Mouse (Mus musculus) hindbrain, embryonic 14.5 days (tissue): ENCODE results near the gene Ccdc183. TPM values are rescaled to one million over a fixed set of nuclear protein-coding genes. Genes with fewer than 3 reads are reported as not detected.

Experiments
- ATAC-seq: fragments of 200-750 bp; cut with Nextera tagmentation; 2 replicates; pipeline ENCODE4 v1.8.0; 2017; ENCODE audit warnings: moderate number of reproducible peaks, mild to moderate bottlenecking, moderate TSS enrichment, moderate library complexity; ENCODE audit not compliant: low FRiP score
- DNase-seq: peaks from one replicate; pipeline ENCODE4 v3.0.0-alpha.2; 2015; ENCODE audit warnings: low spot score
- H3K27ac ChIP-seq: fragments of 300-500 bp; sonication (generic); 2 replicates; pipeline ENCODE4 v1.5.1; 2014; ENCODE audit warnings: mild to moderate bottlenecking, moderate library complexity
- H3K27me3 ChIP-seq: fragments of 300-500 bp; sonication (generic); 2 replicates; pipeline ENCODE4 v1.6.1; 2014; ENCODE audit warnings: mild to moderate bottlenecking, low read length, mixed read lengths; ENCODE audit not compliant: control insufficient read depth, insufficient read depth
- H3K36me3 ChIP-seq: fragments of 300-500 bp; sonication (generic); replicated peaks from 2 replicates; pipeline ENCODE4 v1.6.1; 2014; ENCODE audit not compliant: control insufficient read depth, insufficient read depth
- H3K4me1 ChIP-seq: fragments of 300-500 bp; sonication (generic); replicated peaks from 2 replicates; pipeline ENCODE4 v1.6.1; 2014; ENCODE audit warnings: antibody characterized with exemption, low read length, mixed read lengths; ENCODE audit not compliant: control insufficient read depth, insufficient read depth
- H3K4me2 ChIP-seq: fragments of 300-500 bp; sonication (generic); replicated peaks from 2 replicates; pipeline ENCODE4 v1.6.1; 2014; ENCODE audit warnings: mild to moderate bottlenecking, moderate library complexity
- H3K4me3 ChIP-seq: fragments of 300-500 bp; sonication (generic); replicated peaks from 2 replicates; pipeline ENCODE4 v1.5.1; 2014; ENCODE audit warnings: mild to moderate bottlenecking, low read length
- H3K9ac ChIP-seq: fragments of 300-500 bp; sonication (generic); 2 replicates; pipeline ENCODE4 v1.6.1; 2014
- H3K9me3 ChIP-seq: fragments of 300-500 bp; sonication (generic); 2 replicates; pipeline ENCODE4 v1.6.1; 2016; ENCODE audit warnings: low read length; ENCODE audit not compliant: control insufficient read depth
- WGBS: fragments of 180-500 bp; shearing (Covaris S2); extraction: QIAGEN DNeasy Blood & Tissue Kit; methylation state at CpG from one replicate; pipeline ENCODE4 v1.1.7; 2014; 5-methylcytosine and 5-hydroxymethylcytosine counted together
- polyA plus RNA-seq: library from polyadenylated mRNA; unstranded; fragments of >200 nt; fragmentation: Nextera tagmentation; extraction: Ambion mirVana; gene quantifications from 2 replicates; pipeline ENCODE4 v1.2.1, GENCODE M21; 2014

The Ccdc183 gene
- polyA plus RNA-seq, 1 experiment from 2014 or later: 0.44 TPM

- H3K4me1 ChIP-seq: peaks cover 7% of the 10 kb centered on the region; the same call in 1 of the 2 replicates
- no peaks in the 10 kb centered on the region for H3K36me3 ChIP-seq
- ATAC-seq (no peak), DNase-seq (no peak)
- no peak overlapping the region for H3K9ac ChIP-seq
- H3K4me2 ChIP-seq: no peak overlapping the region
- H3K9me3 ChIP-seq: no peaks in the 10 kb centered on the region
- H3K27me3 ChIP-seq: peaks cover 29% of the 10 kb centered on the region
- H3K4me3 ChIP-seq: no peak overlapping the region
- no peak overlapping the region for H3K27ac ChIP-seq
- 84% methylated on average over 6 of the region's 6 CpGs for WGBS
Observed at GRCm38 (mm10) chr2:25620386-25620785, 2.9 kb upstream of the Ccdc183 start.

GRCm38 (mm10) chr2:25616398-25616797, 1.1 kb downstream of the Ccdc183 start:
- Histone ChIP-seq H3K4me2 (no peak overlapping the region), H3K9me3 (no peaks in the 10 kb centered on the region), H3K9ac (no peak overlapping the region), H3K4me1 (peaks cover 6% of the 10 kb centered on the region; the same call in 1 of the 2 replicates), H3K36me3 (no peaks in the 10 kb centered on the region), H3K27ac (no peak overlapping the region), H3K4me3 (no peak overlapping the region), H3K27me3 (peaks cover 41% of the 10 kb centered on the region)
- no peak for ATAC-seq
- 17% methylated on average over 22 of the region's 22 CpGs for WGBS
- no peak for DNase-seq

- H3K36me3 ChIP-seq: no peaks in the 10 kb centered on the region
- H3K9ac ChIP-seq: peak overlapping the region; percentile 26; the same call in 1 of the 2 replicates
- H3K4me3 ChIP-seq: peak overlapping the region; percentile 83
- WGBS: 73% methylated on average over 10 of the region's 10 CpGs
- H3K4me1 ChIP-seq: peaks cover 13% of the 10 kb centered on the region
- DNase-seq (no peak), ATAC-seq (peak; percentile 10; the same call in 1 of the 2 replicates)
- no peaks in the 10 kb centered on the region for H3K9me3 ChIP-seq
- H3K4me2 ChIP-seq: peak overlapping the region; percentile 63
- no peaks in the 10 kb centered on the region for H3K27me3 ChIP-seq
- H3K27ac ChIP-seq: peak overlapping the region; percentile 55; the same call in 1 of the 2 replicates
Observed at GRCm38 (mm10) chr2:25608671-25609070, 8.8 kb downstream of the Ccdc183 start.

- Histone ChIP-seq H3K36me3 (0 out of 2 replicates have a peak, but pooled peaks cover 1% of the 10 kb centered on the region), H3K4me1 (peaks cover 13% of the 10 kb centered on the region), H3K4me2 (peak within 1 kb of the TSS; percentile 63), H3K9me3 (no peaks in the 10 kb centered on the region), H3K27me3 (no peaks in the 10 kb centered on the region), H3K27ac (peak within 1 kb of the TSS; percentile 91), H3K4me3 (peak within 1 kb of the TSS; percentile 83), H3K9ac (peak within 1 kb of the TSS; percentile 92)
- ATAC-seq: peak; percentile 93
- under 1% methylated on average over 79 of the region's 80 CpGs for WGBS
- DNase-seq: peak; percentile 92
Observed at GRCm38 (mm10) chr2:25607761-25608622, 9.5 kb downstream of the Ccdc183 start, which contains the start of gene Rabl6. Rabl6 (minus strand) TSS chr2:25608521.

GRCm38 (mm10) chr2:25602526-25602925, 15.0 kb downstream of the Ccdc183 start:
- ATAC-seq (no peak), DNase-seq (no peak)
- H3K4me3 ChIP-seq: no peak overlapping the region
- no peaks in the 10 kb centered on the region for H3K9me3 ChIP-seq
- peaks cover 12% of the 10 kb centered on the region for H3K4me1 ChIP-seq
- no peak overlapping the region for H3K27ac ChIP-seq
- no peak overlapping the region for H3K9ac ChIP-seq
- 96% methylated on average over 5 of the region's 5 CpGs for WGBS
- peaks cover 55% of the 10 kb centered on the region for H3K36me3 ChIP-seq
- no peaks in the 10 kb centered on the region for H3K27me3 ChIP-seq
- H3K4me2 ChIP-seq: no peak overlapping the region

- ATAC-seq (no peak), DNase-seq (no peak)
- Histone ChIP-seq H3K4me2 (no peak overlapping the region), H3K9ac (no peak overlapping the region), H3K27ac (no peak overlapping the region), H3K36me3 (peaks cover 80% of the 10 kb centered on the region), H3K4me1 (no peaks in the 10 kb centered on the region), H3K27me3 (no peaks in the 10 kb centered on the region), H3K9me3 (no peaks in the 10 kb centered on the region), H3K4me3 (no peak overlapping the region)
- 96% methylated on average over 2 of the region's 2 CpGs for WGBS
Observed at GRCm38 (mm10) chr2:25600037-25600436, 17.4 kb downstream of the Ccdc183 start.

GRCm38 (mm10) chr2:25598749-25599148, 18.7 kb downstream of the Ccdc183 start:
- no peak for DNase-seq
- 96% methylated on average over 1 of the region's 1 CpGs for WGBS
- Histone ChIP-seq H3K4me1 (no peaks in the 10 kb centered on the region), H3K36me3 (peaks cover 91% of the 10 kb centered on the region), H3K9ac (no peak overlapping the region), H3K4me3 (no peak overlapping the region), H3K27ac (no peak overlapping the region), H3K27me3 (no peaks in the 10 kb centered on the region), H3K4me2 (no peak overlapping the region), H3K9me3 (no peaks in the 10 kb centered on the region)
- no peak for ATAC-seq

GRCm38 (mm10) chr2:25596765-25597510, 20.5 kb downstream of the Ccdc183 start:
- Histone ChIP-seq H3K27me3 (no peaks in the 10 kb centered on the region), H3K36me3 (peaks cover 98% of the 10 kb centered on the region), H3K4me1 (no peaks in the 10 kb centered on the region), H3K9ac (no peak overlapping the region), H3K27ac (no peak overlapping the region), H3K4me2 (no peak overlapping the region), H3K4me3 (no peak overlapping the region), H3K9me3 (no peaks in the 10 kb centered on the region)
- WGBS: 96% methylated on average over 5 of the region's 5 CpGs
- DNase-seq (no peak), ATAC-seq (no peak)

GRCm38 (mm10) chr2:25591863-25592262, 25.6 kb downstream of the Ccdc183 start:
- Histone ChIP-seq H3K4me3 (no peak overlapping the region), H3K27me3 (no peaks in the 10 kb centered on the region), H3K4me2 (no peak overlapping the region), H3K9me3 (no peaks in the 10 kb centered on the region), H3K4me1 (no peaks in the 10 kb centered on the region), H3K9ac (no peak overlapping the region), H3K36me3 (peaks cover 92% of the 10 kb centered on the region), H3K27ac (no peak overlapping the region)
- DNase-seq (no peak), ATAC-seq (no peak)
- 97% methylated on average over 2 of the region's 2 CpGs for WGBS
